ENCODE assay signal across 27 mouse cellular contexts in genomic region chr4:59619611-59620245, GRCm38 (mm10).
"Had no signal": no experiment of that assay in that cellular context is flagged by ENCODE, and none has a peak within 500 bp of the region (broad histone marks: within the 10 kb centered on the region; RNA-seq: fewer than 3 reads in every experiment).

No protein-coding gene starts in this region.

- H3K4me2 ChIP-seq: heart, embryonic 12.5 days; heart, embryonic 13.5 days; heart, embryonic 15.5 days; hindbrain, embryonic 12.5 days; hindbrain, embryonic 13.5 days; hindbrain, embryonic 14.5 days; hindbrain, embryonic 15.5 days; intestine, embryonic 15.5 days; kidney, embryonic 15.5 days had no signal

- H3K27me3 ChIP-seq: heart, embryonic 12.5 days; heart, embryonic 13.5 days; heart, embryonic 15.5 days; hindbrain, embryonic 12.5 days; hindbrain, embryonic 13.5 days; hindbrain, embryonic 15.5 days; intestine, embryonic 15.5 days; kidney, embryonic 15.5 days had no signal

- DNase-seq: heart, postnatal 10 days; heart, postnatal 14 days; heart, postnatal 36 days; heart, postnatal 4 days; kidney, adult 18-20 months; kidney, adult 2 months; kidney, adult 8-10 months; kidney, adult 9 months; kidney, postnatal 10 days; kidney, postnatal 14 days; kidney, postnatal 25 days; kidney, postnatal 36 days; kidney, postnatal 4 days; layer of hippocampus, adult 9-11 months; layer of hippocampus, postnatal 36 days had no signal

- H3K4me3 ChIP-seq: heart, embryonic 12.5 days; heart, embryonic 13.5 days; heart, embryonic 15.5 days; hindbrain, embryonic 10.5 days; hindbrain, embryonic 12.5 days; hindbrain, embryonic 13.5 days; hindbrain, embryonic 15.5 days; intestine, embryonic 15.5 days; kidney, embryonic 15.5 days; layer of hippocampus, adult 2 months; left cerebral cortex, adult 2 months had no signal

- H3K36me3 ChIP-seq: hindbrain, embryonic 10.5 days; hindbrain, embryonic 12.5 days; hindbrain, embryonic 15.5 days; intestine, embryonic 15.5 days; kidney, embryonic 15.5 days had no signal
